Comparison of ENCODE assay signal across 9 mouse cellular contexts in genomic region chr10:84968852-84969704, GRCm38 (mm10). TPM values are rescaled to one million over a fixed set of nuclear protein-coding genes. Genes with fewer than 3 reads are reported as not detected.
DNase-seq lines count a peak whose midpoint lies in the region; ATAC-seq and TF ChIP-seq lines count a peak whose summit lies in the region.
"Had no signal": no experiment of that assay in that cellular context is flagged by ENCODE, and none has a peak within 500 bp of the region (broad histone marks: within the 10 kb centered on the region; RNA-seq: fewer than 3 reads in every experiment).

No protein-coding gene starts in this region.

- peaks cover 3% of the 10 kb centered on the region for H3K79me2 ChIP-seq in heart, adult 2 months (replicated peaks; ENCODE audit: control insufficient read depth, insufficient read depth, low read length)

- peaks cover 13% of the 10 kb centered on the region for H3K4me1 ChIP-seq in heart, adult 2 months (ENCODE audit: control insufficient read depth, insufficient read depth, low read length)
- peaks cover 31% of the 10 kb centered on the region for H3K4me1 ChIP-seq in hindbrain, embryonic 12.5 days
- H3K4me1 ChIP-seq in midbrain, embryonic 10.5 days, result peaks cover 46% of the 10 kb centered on the region

- TF ChIP-seq POLR2A in heart, adult 2 months (IDR thresholded peaks at IDR 0.05; ENCODE audit: insufficient read depth, low read depth, low read length), result peak; percentile 25; the same call in 1 of the 2 replicates

- DNase-seq in heart, adult 2 months, result peak in 1 of 2 experiments; percentile 15
- DNase-seq in heart, adult 11 months, result no peak
- DNase-seq in c-Kit-positive CD71-positive TER-119-positive erythroid progenitor cells, embryonic 14.5 days (ENCODE audit: low spot score), result peak; percentile 21
- DNase-seq in midbrain, embryonic 10.5 days (ENCODE audit: low spot score), result no peak
- no peak for DNase-seq in adrenal gland, postnatal 14 days
- no peak for DNase-seq in left cerebral cortex, adult 2 months (ENCODE audit: extremely low spot score in 1 of 2, low spot score in 2 of 2)
- DNase-seq in urinary bladder, postnatal 4 days (ENCODE audit: low spot score in 2 of 2), result no peak

- ATAC-seq in hindbrain, embryonic 12.5 days (ENCODE audit: low FRiP score), result peak; percentile 41; the same call in 1 of the 2 replicates

- H3K4me3 ChIP-seq in heart, adult 2 months, result peak overlapping the region; percentile 0; the same call in 1 of the 2 replicates
- H3K4me3 ChIP-seq in hindbrain, embryonic 12.5 days, result no peak overlapping the region
- no peak overlapping the region for H3K4me3 ChIP-seq in midbrain, embryonic 10.5 days
- no peak overlapping the region for H3K4me3 ChIP-seq in left cerebral cortex, adult 2 months

- no peaks in the 10 kb centered on the region for H3K27me3 ChIP-seq in heart, adult 2 months (ENCODE audit: control insufficient read depth, insufficient read depth, low read length)
- H3K27me3 ChIP-seq in hindbrain, embryonic 12.5 days, result no peaks in the 10 kb centered on the region
- H3K27me3 ChIP-seq in midbrain, embryonic 10.5 days (ENCODE audit: low read depth, poor library complexity, severe bottlenecking), result no peaks in the 10 kb centered on the region

- 21% methylated on average over 12 of the region's 12 CpGs for WGBS in heart, adult 2 months
- WGBS in hindbrain, embryonic 12.5 days, result 36% methylated on average over 12 of the region's 12 CpGs
- 38% methylated on average over 12 of the region's 12 CpGs for WGBS in midbrain, embryonic 10.5 days

- H3K9me3 ChIP-seq in hindbrain, embryonic 12.5 days (replicated peaks), result no peaks in the 10 kb centered on the region
- no peaks in the 10 kb centered on the region for H3K9me3 ChIP-seq in midbrain, embryonic 10.5 days (replicated peaks)
- H3K9me3 ChIP-seq: G1E had no signal

- H3K4me2 ChIP-seq in hindbrain, embryonic 12.5 days (replicated peaks), result no peak overlapping the region

- TF ChIP-seq CTCF in heart, adult 2 months (IDR thresholded peaks at IDR 0.05), result peak; percentile 52
- TF ChIP-seq CTCF in left cerebral cortex, adult 2 months (IDR thresholded peaks at IDR 0.05), result no peak

- TF ChIP-seq EP300 in heart, adult 2 months (IDR thresholded peaks at IDR 0.05; ENCODE audit: insufficient read depth, low read depth, low read length), result no peak

- intact Hi-C loops in heart, adult 2 months (cut with DNase I), result loop anchor here (2.0 kb wide), 1 partner anchor 52 kb away; the partner anchor contains the start of gene Ric8b
- intact Hi-C loops in left cerebral cortex, adult 2 months (cut with DNase I), result no loop called here

- H3K9ac ChIP-seq in heart, adult 2 months (ENCODE audit: low read depth, low read length), result peak overlapping the region; percentile 56; the same call in 1 of the 2 replicates
- H3K9ac ChIP-seq in hindbrain, embryonic 12.5 days, result no peak overlapping the region

- H3K36me3 ChIP-seq in heart, adult 2 months (ENCODE audit: control insufficient read depth, insufficient read depth, low read length), result peaks cover 33% of the 10 kb centered on the region
- peaks cover 21% of the 10 kb centered on the region for H3K36me3 ChIP-seq in hindbrain, embryonic 12.5 days
- H3K36me3 ChIP-seq in midbrain, embryonic 10.5 days, result peaks cover 52% of the 10 kb centered on the region

- H3K27ac ChIP-seq in heart, adult 2 months, result peak overlapping the region; percentile 91
- H3K27ac ChIP-seq in hindbrain, embryonic 12.5 days, result peak overlapping the region; percentile 60; the same call in 1 of the 2 replicates
- H3K27ac ChIP-seq in midbrain, embryonic 10.5 days (replicated peaks), result peak overlapping the region; percentile 57
- no peak overlapping the region for H3K27ac ChIP-seq in left cerebral cortex, adult 2 months

RNA-seq across cellular contexts. Expression of gene Ric8b, which starts 51.7 kb away (rescaled TPM):
- 10 to 100 TPM; 36.5 to 42.1 TPM for total RNA-seq in heart, adult 2 months (2021)
- 20.5 and 34.6 TPM in 2 replicates for polyA plus RNA-seq in heart, adult 2 months (2012; rRNA removed)
- polyA plus RNA-seq in hindbrain, embryonic 12.5 days (2016; fragmentation: Nextera tagmentation; extraction: Ambion mirVana), result 42.4 and 44.9 TPM in 2 replicates
- polyA plus RNA-seq in midbrain, embryonic 10.5 days (2016; fragmentation: Nextera tagmentation; extraction: Ambion mirVana), result 28.7 and 30.3 TPM in 2 replicates
- total RNA-seq in adrenal gland, postnatal 14 days (2021), result 28.4 and 33.1 TPM in 2 replicates
- total RNA-seq in left cerebral cortex, adult 2 months (2021), result 10 to 100 TPM; 57.5 to 57.7 TPM
